Mouse (Mus musculus): ENCODE results near the gene Satl1. TPM values are rescaled to one million over a fixed set of nuclear protein-coding genes. Genes with fewer than 3 reads are reported as not detected.
"Not testable (repeated sequence)": the region's sequence is repeated elsewhere in the genome, so short reads cannot be mapped to it uniquely, and the experiment has no call there.

The Satl1 gene
- not detected in 2 replicates for polyA plus RNA-seq (2015; fragmentation: Nextera tagmentation; extraction: Ambion mirVana)

GRCm38 (mm10) chrX:112406679-112407078, at the start of gene Satl1:
TSS of gene Satl1 (minus strand) at chrX:112406779.
- no peaks in the 10 kb centered on the region for H3K36me3 ChIP-seq
- H3K27ac ChIP-seq = no peak within 1 kb of the TSS
- no peaks in the 10 kb centered on the region for H3K27me3 ChIP-seq (replicated peaks)
- WGBS = 89% methylated on average over 3 of the region's 3 CpGs
- ATAC-seq = no peak
- no peaks in the 10 kb centered on the region for H3K4me1 ChIP-seq (replicated peaks)
- H3K9me3 ChIP-seq = no peaks in the 10 kb centered on the region
- no peak within 1 kb of the TSS for H3K9ac ChIP-seq
- H3K4me2 ChIP-seq (replicated peaks) = no peak within 1 kb of the TSS
- no peak within 1 kb of the TSS for H3K4me3 ChIP-seq (replicated peaks)

GRCm38 (mm10) chrX:112438064-112438463, 31.5 kb upstream of the Satl1 start:
- Histone ChIP-seq H3K9ac (no peak overlapping the region), H3K4me3 (replicated peaks) (no peak overlapping the region), H3K36me3 (no peaks in the 10 kb centered on the region), H3K9me3 (no peaks in the 10 kb centered on the region), H3K27me3 (replicated peaks) (no peaks in the 10 kb centered on the region), H3K4me1 (replicated peaks) (no peaks in the 10 kb centered on the region), H3K4me2 (replicated peaks) (no peak overlapping the region), H3K27ac (no peak overlapping the region)
- ATAC-seq = peak; percentile 62; the same call in 1 of the 2 replicates
- WGBS = 81% methylated on average over 2 of the region's 2 CpGs

- 68% methylated on average over 1 of the region's 1 CpGs for WGBS
- Histone ChIP-seq H3K4me3 (replicated peaks) (no peak overlapping the region), H3K4me1 (replicated peaks) (no peaks in the 10 kb centered on the region), H3K27ac (no peak overlapping the region), H3K27me3 (replicated peaks) (no peaks in the 10 kb centered on the region), H3K9ac (no peak overlapping the region), H3K9me3 (no peaks in the 10 kb centered on the region), H3K4me2 (replicated peaks) (no peak overlapping the region), H3K36me3 (no peaks in the 10 kb centered on the region)
- peak; percentile 65 for ATAC-seq
Measured at GRCm38 (mm10) chrX:112437580-112437979, 31.0 kb upstream of the Satl1 start.

GRCm38 (mm10) chrX:112422998-112423397, 16.4 kb upstream of the Satl1 start:
- not testable (repeated sequence) for H3K27me3 ChIP-seq (replicated peaks); ATAC-seq; H3K9me3 ChIP-seq; H3K27ac ChIP-seq; H3K9ac ChIP-seq; H3K4me2 ChIP-seq (replicated peaks); H3K4me1 ChIP-seq (replicated peaks); H3K4me3 ChIP-seq (replicated peaks); H3K36me3 ChIP-seq
- 48% methylated on average over 2 of the region's 2 CpGs for WGBS

GRCm38 (mm10) chrX:112412309-112412708, 5.7 kb upstream of the Satl1 start:
- Histone ChIP-seq H3K27ac (no peak overlapping the region), H3K27me3 (replicated peaks) (no peaks in the 10 kb centered on the region), H3K4me2 (replicated peaks) (no peak overlapping the region), H3K36me3 (no peaks in the 10 kb centered on the region), H3K9me3 (no peaks in the 10 kb centered on the region), H3K4me3 (replicated peaks) (no peak overlapping the region), H3K4me1 (replicated peaks) (no peaks in the 10 kb centered on the region), H3K9ac (no peak overlapping the region)
- 73% methylated on average over 2 of the region's 2 CpGs for WGBS
- no peak for ATAC-seq

GRCm38 (mm10) chrX:112370577-112371410, 35.8 kb downstream of the Satl1 start:
- ATAC-seq = peak; percentile 100
- 82% methylated on average over 5 of the region's 5 CpGs for WGBS
- H3K27ac ChIP-seq; H3K9ac ChIP-seq; H3K4me3 ChIP-seq (replicated peaks); H3K4me1 ChIP-seq (replicated peaks); H3K36me3 ChIP-seq; H3K4me2 ChIP-seq (replicated peaks); H3K27me3 ChIP-seq (replicated peaks); H3K9me3 ChIP-seq: not testable (repeated sequence)

- Histone ChIP-seq H3K4me1 (replicated peaks) (no peaks in the 10 kb centered on the region), H3K4me3 (replicated peaks) (no peak overlapping the region), H3K9me3 (no peaks in the 10 kb centered on the region), H3K27me3 (replicated peaks) (no peaks in the 10 kb centered on the region), H3K27ac (no peak overlapping the region), H3K9ac (no peak overlapping the region), H3K36me3 (no peaks in the 10 kb centered on the region), H3K4me2 (replicated peaks) (no peak overlapping the region)
- no peak for ATAC-seq
- 37% methylated on average over 4 of the region's 4 CpGs for WGBS
Measured at GRCm38 (mm10) chrX:112368426-112368825, 38.2 kb downstream of the Satl1 start.

GRCm38 (mm10) chrX:112348395-112348791, 58.2 kb downstream of the Satl1 start:
- H3K27me3 ChIP-seq (replicated peaks) = no peaks in the 10 kb centered on the region
- H3K4me2 ChIP-seq (replicated peaks) = no peak overlapping the region
- H3K4me1 ChIP-seq (replicated peaks) = no peaks in the 10 kb centered on the region
- H3K36me3 ChIP-seq = no peaks in the 10 kb centered on the region
- no peaks in the 10 kb centered on the region for H3K9me3 ChIP-seq
- H3K9ac ChIP-seq = no peak overlapping the region
- no peak overlapping the region for H3K4me3 ChIP-seq (replicated peaks)
- WGBS = 44% methylated on average over 3 of the region's 3 CpGs
- no peak overlapping the region for H3K27ac ChIP-seq
- no peak for ATAC-seq

GRCm38 (mm10) chrX:112347467-112348394, 58.8 kb downstream of the Satl1 start:
- no peaks in the 10 kb centered on the region for H3K9me3 ChIP-seq
- no peak overlapping the region for H3K27ac ChIP-seq
- no peaks in the 10 kb centered on the region for H3K4me1 ChIP-seq (replicated peaks)
- H3K27me3 ChIP-seq (replicated peaks) = no peaks in the 10 kb centered on the region
- no peak overlapping the region for H3K4me2 ChIP-seq (replicated peaks)
- no peak for ATAC-seq
- H3K36me3 ChIP-seq = no peaks in the 10 kb centered on the region
- no peak overlapping the region for H3K4me3 ChIP-seq (replicated peaks)
- no peak overlapping the region for H3K9ac ChIP-seq
- WGBS = 65% methylated on average over 4 of the region's 4 CpGs

GRCm38 (mm10) chrX:112339486-112339885, 67.1 kb downstream of the Satl1 start:
- 73% methylated on average over 3 of the region's 3 CpGs for WGBS
- Histone ChIP-seq H3K27me3 (replicated peaks) (no peaks in the 10 kb centered on the region), H3K4me2 (replicated peaks) (no peak overlapping the region), H3K36me3 (no peaks in the 10 kb centered on the region), H3K9me3 (no peaks in the 10 kb centered on the region), H3K9ac (no peak overlapping the region), H3K27ac (no peak overlapping the region), H3K4me1 (replicated peaks) (no peaks in the 10 kb centered on the region), H3K4me3 (replicated peaks) (no peak overlapping the region)
- ATAC-seq = no peak
